Mouse (Mus musculus) WW6 (cell line): ENCODE data around the gene Slmap.
A peak's percentile ranks its signal among the peaks of the same experiment; 100 is the strongest.
"Not testable (repeated sequence)": the region's sequence is repeated elsewhere in the genome, so short reads cannot be mapped to it uniquely, and the experiment has no call there.

ENCODE experiments used
- DNase-seq: peaks from one replicate; pipeline ENCODE4 v3.0.0-alpha.2; 2013; ENCODE audit warnings: low read depth, low spot score

Gene Slmap

GRCm38 (mm10) chr14:26534757-26535479 lies at the start of gene Slmap:
Slmap (minus strand) TSS chr14:26534931.
- peak; percentile 96 for DNase-seq

- DNase-seq: no peak
Observed at GRCm38 (mm10) chr14:26583645-26584044, 48.9 kb upstream of the Slmap start.

GRCm38 (mm10) chr14:26579346-26580343 lies 44.9 kb upstream of the Slmap start:
- DNase-seq: peak; percentile 57

GRCm38 (mm10) chr14:26578791-26579191 lies 44.1 kb upstream of the Slmap start:
- DNase-seq: no peak

- no peak for DNase-seq
Observed at GRCm38 (mm10) chr14:26576255-26576780, 41.6 kb upstream of the Slmap start.

GRCm38 (mm10) chr14:26573556-26573955 lies 38.8 kb upstream of the Slmap start, which contains the start of gene Dennd6a:
Dennd6a (plus strand) TSS chr14:26573856.
- DNase-seq: not testable (repeated sequence)

- no peak for DNase-seq
Observed at GRCm38 (mm10) chr14:26571951-26572675, 37.4 kb upstream of the Slmap start.

GRCm38 (mm10) chr14:26569880-26570279 lies 35.1 kb upstream of the Slmap start:
- no peak for DNase-seq

GRCm38 (mm10) chr14:26562247-26562646 lies 27.5 kb upstream of the Slmap start:
- no peak for DNase-seq

- DNase-seq: no peak
Observed at GRCm38 (mm10) chr14:26558536-26558935, 23.8 kb upstream of the Slmap start.

GRCm38 (mm10) chr14:26557581-26557980 lies 22.9 kb upstream of the Slmap start:
- no peak for DNase-seq

GRCm38 (mm10) chr14:26552853-26553252 lies 18.1 kb upstream of the Slmap start:
- DNase-seq: no peak

GRCm38 (mm10) chr14:26552441-26552840 lies 17.7 kb upstream of the Slmap start:
- no peak for DNase-seq

GRCm38 (mm10) chr14:26550712-26551111 lies 16.0 kb upstream of the Slmap start:
- no peak for DNase-seq

GRCm38 (mm10) chr14:26547516-26548488 lies 13.1 kb upstream of the Slmap start:
- DNase-seq: no peak

GRCm38 (mm10) chr14:26542136-26542535 lies 7.4 kb upstream of the Slmap start:
- DNase-seq: no peak

- DNase-seq: no peak
Observed at GRCm38 (mm10) chr14:26540577-26540976, 5.8 kb upstream of the Slmap start.

- DNase-seq: no peak
Observed at GRCm38 (mm10) chr14:26539241-26539640, 4.5 kb upstream of the Slmap start.

- DNase-seq: peak; percentile 29
Observed at GRCm38 (mm10) chr14:26533821-26534756, 642 bp downstream of the Slmap start.
